Mouse (Mus musculus) limb, embryonic 12.5 days (tissue): ENCODE results near the gene Gpsm2. TPM values are rescaled to one million over a fixed set of nuclear protein-coding genes. Genes with fewer than 3 reads are reported as not detected.
A peak's percentile ranks its signal among the peaks of the same experiment; 100 is the strongest.
"Not testable (repeated sequence)": the region's sequence is repeated elsewhere in the genome, so short reads cannot be mapped to it uniquely, and the experiment has no call there.

Experiments
- ATAC-seq: fragments of 200-750 bp; cut with Nextera tagmentation; 2 replicates; pipeline ENCODE4 v1.8.0; 2017; ENCODE audit warnings: low read depth, moderate TSS enrichment; ENCODE audit not compliant: insufficient number of reproducible peaks, insufficient read depth, low FRiP score, low TSS enrichment
- H3K27ac ChIP-seq: fragments of 300-500 bp; sonication (generic); 2 replicates; pipeline ENCODE4 v1.5.1; 2016; ENCODE audit warnings: mild to moderate bottlenecking, moderate library complexity
- H3K27me3 ChIP-seq: fragments of 300-500 bp; sonication (generic); 2 replicates; pipeline ENCODE4 v1.6.1; 2016; ENCODE audit warnings: mild to moderate bottlenecking, moderate library complexity
- H3K36me3 ChIP-seq: fragments of 300-500 bp; sonication (generic); 2 replicates; pipeline ENCODE4 v1.6.1; 2016; ENCODE audit warnings: mild to moderate bottlenecking, moderate library complexity
- H3K4me1 ChIP-seq: fragments of 300-500 bp; sonication (generic); replicated peaks from 2 replicates; pipeline ENCODE4 v1.6.1; 2016
- H3K4me2 ChIP-seq: fragments of 300-500 bp; sonication (generic); 2 replicates; pipeline ENCODE4 v1.6.1; 2016; ENCODE audit warnings: mild to moderate bottlenecking, moderate library complexity
- H3K4me3 ChIP-seq: fragments of 300-500 bp; sonication (generic); replicated peaks from 2 replicates; pipeline ENCODE4 v1.5.1; 2016; ENCODE audit warnings: mild to moderate bottlenecking
- H3K9ac ChIP-seq: fragments of 300-500 bp; sonication (generic); replicated peaks from 2 replicates; pipeline ENCODE4 v1.6.1; 2016; ENCODE audit warnings: mild to moderate bottlenecking, moderate library complexity
- H3K9me3 ChIP-seq: fragments of 300-500 bp; sonication (generic); 2 replicates; pipeline ENCODE4 v1.6.1; 2016; ENCODE audit warnings: mild to moderate bottlenecking, moderate library complexity
- WGBS: fragments of 180-500 bp; shearing (Covaris S2); methylation state at CpG from one replicate; pipeline ENCODE4 v1.1.7; 2016; 5-methylcytosine and 5-hydroxymethylcytosine counted together
- polyA plus RNA-seq: library from polyadenylated mRNA; unstranded; fragments of >200 nt; fragmentation: Nextera tagmentation; extraction: Ambion mirVana; gene quantifications from 2 replicates; pipeline ENCODE4 v1.2.1, GENCODE M21; 2016

Gene Gpsm2
- polyA plus RNA-seq, 1 experiment from 2014 or later = 93.6 TPM

- H3K9me3 ChIP-seq = no peaks in the 10 kb centered on the region
- peaks cover 26% of the 10 kb centered on the region; the same call in 1 of the 2 replicates for H3K36me3 ChIP-seq
- no peak overlapping the region for H3K9ac ChIP-seq
- H3K4me2 ChIP-seq = peak overlapping the region; percentile 66; the same call in 1 of the 2 replicates
- no peak for ATAC-seq
- 90% methylated on average over 7 of the region's 7 CpGs for WGBS
- no peak overlapping the region for H3K27ac ChIP-seq
- no peaks in the 10 kb centered on the region for H3K27me3 ChIP-seq
- no peak overlapping the region for H3K4me3 ChIP-seq
- peaks cover 11% of the 10 kb centered on the region for H3K4me1 ChIP-seq
These were observed 66.6 kb downstream of the Gpsm2 start for GRCm38 (mm10) chr3:108655486-108655885.

- H3K4me2 ChIP-seq = peak overlapping the region; percentile 66
- peaks cover 19% of the 10 kb centered on the region; the same call in 1 of the 2 replicates for H3K36me3 ChIP-seq
- peak overlapping the region; percentile 87 for H3K9ac ChIP-seq
- no peak overlapping the region for H3K27ac ChIP-seq
- no peak for ATAC-seq
- no peaks in the 10 kb centered on the region for H3K27me3 ChIP-seq
- 29% methylated on average over 14 of the region's 14 CpGs for WGBS
- H3K4me3 ChIP-seq = peak overlapping the region; percentile 81
- H3K4me1 ChIP-seq = peaks cover 11% of the 10 kb centered on the region
- no peaks in the 10 kb centered on the region for H3K9me3 ChIP-seq
These were observed 67.5 kb downstream of the Gpsm2 start for GRCm38 (mm10) chr3:108654566-108654965.

GRCm38 (mm10) chr3:108653710-108654379 lies 68.3 kb downstream of the Gpsm2 start, which contains the start of gene Clcc1:
Gene Clcc1, plus strand, starts transcription at chr3:108653913.
- peak within 1 kb of the TSS; percentile 90 for H3K27ac ChIP-seq
- no peaks in the 10 kb centered on the region for H3K9me3 ChIP-seq
- peak within 1 kb of the TSS; percentile 81 for H3K4me3 ChIP-seq
- H3K4me2 ChIP-seq = peak within 1 kb of the TSS; percentile 66
- H3K27me3 ChIP-seq = no peaks in the 10 kb centered on the region
- H3K4me1 ChIP-seq = peaks cover 11% of the 10 kb centered on the region
- H3K9ac ChIP-seq = peak within 1 kb of the TSS; percentile 87
- peaks cover 11% of the 10 kb centered on the region; the same call in 1 of the 2 replicates for H3K36me3 ChIP-seq
- WGBS = 0% methylated on average over 57 of the region's 57 CpGs
- ATAC-seq = peak; percentile 97

GRCm38 (mm10) chr3:108652866-108653642 lies 69.1 kb downstream of the Gpsm2 start:
- Histone ChIP-seq H3K9me3 (no peaks in the 10 kb centered on the region), H3K36me3 (peaks cover 3% of the 10 kb centered on the region; the same call in 1 of the 2 replicates), H3K27me3 (no peaks in the 10 kb centered on the region), H3K4me3 (peak overlapping the region; percentile 27), H3K4me2 (peak overlapping the region; percentile 66), H3K4me1 (peaks cover 11% of the 10 kb centered on the region), H3K27ac (no peak overlapping the region), H3K9ac (no peak overlapping the region)
- ATAC-seq = no peak
- WGBS = 32% methylated on average over 9 of the region's 9 CpGs

GRCm38 (mm10) chr3:108647681-108648080 lies 74.4 kb downstream of the Gpsm2 start:
- H3K27me3 ChIP-seq, H3K9ac ChIP-seq, H3K9me3 ChIP-seq, H3K4me3 ChIP-seq, ATAC-seq, H3K4me1 ChIP-seq, H3K27ac ChIP-seq, H3K4me2 ChIP-seq: not testable (repeated sequence)
- H3K36me3 ChIP-seq = peaks cover 13% of the 10 kb centered on the region
- 44% methylated on average over 5 of the region's 5 CpGs for WGBS

- Histone ChIP-seq H3K4me3 (no peak overlapping the region), H3K4me2 (no peak overlapping the region), H3K27me3 (no peaks in the 10 kb centered on the region), H3K9ac (no peak overlapping the region), H3K36me3 (peaks cover 13% of the 10 kb centered on the region), H3K4me1 (0 out of 2 replicates have a peak, but pooled peaks cover 3% of the 10 kb centered on the region), H3K9me3 (no peaks in the 10 kb centered on the region), H3K27ac (no peak overlapping the region)
- 0 out of 2 replicates have a peak, but pooled peaks have one; percentile 28 for ATAC-seq
- WGBS = 48% methylated on average over 7 of the region's 7 CpGs
These were observed 76.1 kb downstream of the Gpsm2 start for GRCm38 (mm10) chr3:108646036-108646435.

GRCm38 (mm10) chr3:108644856-108645255 lies 77.3 kb downstream of the Gpsm2 start:
- H3K9ac ChIP-seq = no peak overlapping the region
- ATAC-seq = no peak
- 89% methylated on average over 3 of the region's 3 CpGs for WGBS

GRCm38 (mm10) chr3:108640998-108641397 lies 81.1 kb downstream of the Gpsm2 start:
- no peaks in the 10 kb centered on the region for H3K4me1 ChIP-seq
- no peak overlapping the region for H3K9ac ChIP-seq
- H3K4me3 ChIP-seq = no peak overlapping the region
- no peak overlapping the region for H3K27ac ChIP-seq
- no peaks in the 10 kb centered on the region for H3K9me3 ChIP-seq
- no peak for ATAC-seq
- WGBS = 88% methylated on average over 4 of the region's 4 CpGs
- no peak overlapping the region for H3K4me2 ChIP-seq
- H3K36me3 ChIP-seq = peaks cover 13% of the 10 kb centered on the region
- no peaks in the 10 kb centered on the region for H3K27me3 ChIP-seq

More at GRCm38 (mm10) chr3:108644856-108645255, 77.3 kb downstream of the Gpsm2 start:
- H3K27me3 ChIP-seq = no peaks in the 10 kb centered on the region
- no peak overlapping the region for H3K4me3 ChIP-seq
- H3K36me3 ChIP-seq = peaks cover 13% of the 10 kb centered on the region
- 0 out of 2 replicates have a peak, but pooled peaks cover 3% of the 10 kb centered on the region for H3K4me1 ChIP-seq
- H3K27ac ChIP-seq = no peak overlapping the region
- no peaks in the 10 kb centered on the region for H3K9me3 ChIP-seq
- H3K4me2 ChIP-seq = no peak overlapping the region

- Histone ChIP-seq H3K9ac (no peak overlapping the region), H3K4me2 (no peak overlapping the region), H3K36me3 (peaks cover 4% of the 10 kb centered on the region), H3K9me3 (no peaks in the 10 kb centered on the region), H3K27me3 (no peaks in the 10 kb centered on the region), H3K4me3 (no peak overlapping the region), H3K27ac (no peak overlapping the region), H3K4me1 (no peaks in the 10 kb centered on the region)
- no peak for ATAC-seq
- WGBS = 69% methylated on average over 4 of the region's 4 CpGs
These were observed 82.7 kb downstream of the Gpsm2 start for GRCm38 (mm10) chr3:108639412-108639811.

- no peak overlapping the region for H3K4me2 ChIP-seq
- no peaks in the 10 kb centered on the region for H3K27me3 ChIP-seq
- no peaks in the 10 kb centered on the region for H3K36me3 ChIP-seq
- no peaks in the 10 kb centered on the region for H3K9me3 ChIP-seq
- no peak overlapping the region for H3K4me3 ChIP-seq
- H3K27ac ChIP-seq = no peak overlapping the region
- H3K4me1 ChIP-seq = no peaks in the 10 kb centered on the region
- WGBS = 88% methylated on average over 5 of the region's 5 CpGs
- no peak overlapping the region for H3K9ac ChIP-seq
- no peak for ATAC-seq
These were observed 87.3 kb downstream of the Gpsm2 start for GRCm38 (mm10) chr3:108634761-108635160.
